Mouse (Mus musculus): ENCODE results near the gene Max.

- no peak for TF ChIP-seq CTCF (IDR thresholded peaks at IDR 0.05; ENCODE audit: low read depth)
- TF ChIP-seq EP300 (IDR thresholded peaks at IDR 0.05; ENCODE audit: low read depth): no peak
Measured at GRCm38 (mm10) chr12:76911171-76911726, 50.8 kb downstream of the Max start.

Data from heart, postnatal 0 days (tissue).